ENCODE assay signal across 20 mouse cellular contexts in the genomic region with DNA sequence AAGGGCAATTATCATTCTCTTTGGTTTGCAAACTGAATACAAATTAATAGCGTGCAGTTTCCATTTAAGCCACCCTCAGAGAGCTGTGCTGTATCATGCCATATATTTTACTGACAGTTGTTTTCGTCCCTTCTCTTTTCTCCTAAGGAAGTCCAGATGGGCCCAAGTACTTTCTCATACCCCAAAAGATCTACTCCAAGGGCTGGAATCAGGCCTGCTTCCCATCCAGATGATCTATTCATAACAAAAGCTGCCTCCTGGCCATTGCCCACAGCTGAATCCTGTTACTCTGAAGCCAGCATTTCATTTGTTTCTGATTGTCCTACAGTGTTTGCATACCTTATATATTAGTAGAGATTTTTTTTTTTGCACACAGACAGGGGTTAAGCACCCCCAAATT.
DNase-seq lines count a peak whose midpoint lies in the region; ATAC-seq and TF ChIP-seq lines count a peak whose summit lies in the region.
"Had no signal": no experiment of that assay in that cellular context is flagged by ENCODE, and none has a peak within 500 bp of the region (broad histone marks: within the 10 kb centered on the region; RNA-seq: fewer than 3 reads in every experiment).

No protein-coding gene starts in this region.

- H3K9me3 ChIP-seq in lung, embryonic 14.5 days (ENCODE audit: low read depth, low read length): no peaks in the 10 kb centered on the region
- H3K9me3 ChIP-seq in embryonic facial prominence, embryonic 14.5 days (ENCODE audit: control insufficient read depth, low read length): no peaks in the 10 kb centered on the region
- H3K9me3 ChIP-seq: forebrain, embryonic 12.5 days; limb, embryonic 13.5 days; neural tube, embryonic 12.5 days had no signal

- H3K9ac ChIP-seq in lung, embryonic 14.5 days: no peak overlapping the region
- no peak overlapping the region for H3K9ac ChIP-seq in embryonic facial prominence, embryonic 14.5 days (ENCODE audit: low read depth, low read length)
- H3K9ac ChIP-seq: forebrain, embryonic 12.5 days; limb, embryonic 13.5 days; liver, embryonic 14.5 days; neural tube, embryonic 12.5 days had no signal

- no peak for TF ChIP-seq CTCF in kidney, adult 2 months (conservative IDR thresholded peaks at IDR 0.05; ENCODE audit: insufficient read depth, insufficient read length, low read depth, low read length)
- TF ChIP-seq CTCF in lung, embryonic 14.5 days (IDR thresholded peaks at IDR 0.05; ENCODE audit: low read depth): no peak

- peak overlapping the region; percentile 55; the same call in 1 of the 2 replicates for H3K27ac ChIP-seq in kidney, adult 2 months (ENCODE audit: insufficient read depth, low read depth, low read length)
- peak overlapping the region; percentile 38; the same call in 1 of the 2 replicates for H3K27ac ChIP-seq in lung, embryonic 14.5 days (ENCODE audit: low read depth)
- peak overlapping the region; percentile 61; the same call in 1 of the 2 replicates for H3K27ac ChIP-seq in embryonic facial prominence, embryonic 14.5 days (replicated peaks; ENCODE audit: low read depth, low read length)
- H3K27ac ChIP-seq: forebrain, embryonic 12.5 days; heart, adult 2 months; limb, embryonic 13.5 days; liver, embryonic 14.5 days; neural tube, embryonic 12.5 days had no signal

- TF ChIP-seq POLR2A in kidney, adult 2 months (IDR thresholded peaks at IDR 0.05; ENCODE audit: low read depth, low read length): no peak

- no peak for DNase-seq in kidney, adult 2 months
- DNase-seq in kidney, postnatal 25 days: no peak
- peak; percentile 39 for DNase-seq in lung, embryonic 14.5 days
- no peak for DNase-seq in lung, postnatal 10 days
- DNase-seq in embryonic facial prominence, embryonic 14.5 days (ENCODE audit: low spot score): peak; percentile 79
- DNase-seq in frontal cortex, postnatal 14 days (ENCODE audit: low spot score in 2 of 2): no peak
- no peak for DNase-seq in left cerebral cortex, adult 18-20 months (ENCODE audit: low spot score in 2 of 2)
- DNase-seq: cerebellum, adult 18-20 months; cerebellum, postnatal 36 days; gastrocnemius, postnatal 14 days; heart, adult 2 months; heart, postnatal 4 days; right cerebral cortex, adult 18-20 months; thymus, adult 2 months had no signal

- ATAC-seq in lung, embryonic 14.5 days (ENCODE audit: insufficient read depth): peak; percentile 37; the same call in 1 of the 2 replicates
- ATAC-seq in embryonic facial prominence, embryonic 14.5 days (ENCODE audit: low read depth): no peak
- ATAC-seq: hindbrain, embryonic 16.5 days had no signal

- no peaks in the 10 kb centered on the region for H3K27me3 ChIP-seq in kidney, adult 2 months (replicated peaks; ENCODE audit: control insufficient read depth, insufficient read depth, low read length)
- no peaks in the 10 kb centered on the region for H3K27me3 ChIP-seq in lung, embryonic 14.5 days (ENCODE audit: insufficient read depth, low read length)
- no peaks in the 10 kb centered on the region for H3K27me3 ChIP-seq in embryonic facial prominence, embryonic 14.5 days (replicated peaks; ENCODE audit: control insufficient read depth, insufficient read depth, low read length)
- H3K27me3 ChIP-seq: forebrain, embryonic 12.5 days; limb, embryonic 13.5 days; neural tube, embryonic 12.5 days had no signal

- no peak overlapping the region for H3K4me2 ChIP-seq in lung, embryonic 14.5 days
- no peak overlapping the region for H3K4me2 ChIP-seq in embryonic facial prominence, embryonic 14.5 days (ENCODE audit: low read depth, low read length)
- H3K4me2 ChIP-seq: forebrain, embryonic 12.5 days; limb, embryonic 13.5 days; midbrain, embryonic 11.5 days; neural tube, embryonic 12.5 days had no signal

- WGBS in kidney, adult 2 months: 74% methylated on average over 2 of the region's 2 CpGs
- 54% methylated on average over 2 of the region's 2 CpGs for WGBS in lung, embryonic 14.5 days
- WGBS in embryonic facial prominence, embryonic 14.5 days: 33% methylated on average over 2 of the region's 2 CpGs

- no peaks in the 10 kb centered on the region; the same call in 1 of the 2 replicates for H3K36me3 ChIP-seq in kidney, adult 2 months (ENCODE audit: control insufficient read depth, insufficient read depth, low read length)
- no peaks in the 10 kb centered on the region for H3K36me3 ChIP-seq in lung, embryonic 14.5 days (ENCODE audit: insufficient read depth)
- no peaks in the 10 kb centered on the region for H3K36me3 ChIP-seq in embryonic facial prominence, embryonic 14.5 days (ENCODE audit: control insufficient read depth, insufficient read depth, low read length)
- H3K36me3 ChIP-seq: forebrain, embryonic 12.5 days; limb, embryonic 13.5 days; neural tube, embryonic 12.5 days had no signal

- H3K4me1 ChIP-seq in kidney, adult 2 months (ENCODE audit: control insufficient read depth, insufficient read depth, low read length): peaks cover 22% of the 10 kb centered on the region
- H3K4me1 ChIP-seq in lung, embryonic 14.5 days (ENCODE audit: insufficient read depth): no peaks in the 10 kb centered on the region; the same call in 1 of the 2 replicates
- peaks cover 24% of the 10 kb centered on the region for H3K4me1 ChIP-seq in embryonic facial prominence, embryonic 14.5 days (ENCODE audit: control insufficient read depth, insufficient read depth, low read length)

- no peak overlapping the region for H3K4me3 ChIP-seq in kidney, adult 2 months (ENCODE audit: insufficient read depth, low read depth, low read length)
- H3K4me3 ChIP-seq in lung, embryonic 14.5 days (ENCODE audit: low read depth, low read length): no peak overlapping the region
- H3K4me3 ChIP-seq in embryonic facial prominence, embryonic 14.5 days (ENCODE audit: low read depth, low read length): no peak overlapping the region
- H3K4me3 ChIP-seq: forebrain, embryonic 12.5 days; heart, adult 2 months; limb, embryonic 13.5 days; neural tube, embryonic 12.5 days had no signal

Comparison
In these comparisons a context has a peak if more than half of its experiments do, and no peak if none do; other contexts are left out.
1. DNase-seq: peak in lung, embryonic 14.5 days (single experiment) and embryonic facial prominence, embryonic 14.5 days (single experiment); none in kidney, adult 2 months (single experiment), kidney, postnatal 25 days (0 of 2), lung, postnatal 10 days (single experiment), frontal cortex, postnatal 14 days (0 of 2) and left cerebral cortex, adult 18-20 months (0 of 2).
2. Peak in every context shown above with its lines, with median percentiles within 50 percentile points of each other: H3K27ac ChIP-seq.